Mouse (Mus musculus) Patski (cell line): ENCODE measurements around the gene Sla2. TPM values are rescaled to one million over a fixed set of nuclear protein-coding genes. Genes with fewer than 3 reads are reported as not detected.
"Not testable (repeated sequence)": the region's sequence is repeated elsewhere in the genome, so short reads cannot be mapped to it uniquely, and the experiment has no call there.

ENCODE experiments used
- ATAC-seq: fragments of 100-300 bp; one replicate; pipeline ENCODE4 v1.8.0; 2021
- CTCF ChIA-PET: fragments of 350-600 bp; sonication (Branson Sonifier 250); formaldehyde crosslinking; loops from one replicate; lab custom pipeline; 2022; ENCODE audit warnings: inconsistent platforms; lab: Charles Lee
- POLR2A ChIA-PET: fragments of 350-600 bp; sonication (Branson Sonifier 250); formaldehyde crosslinking; loops from one replicate; lab custom pipeline; 2022; ENCODE audit warnings: antibody characterized with exemption, inconsistent platforms; lab: Charles Lee
- DNase-seq: peaks from one replicate; pipeline ENCODE4 v3.0.0-alpha.2; 2011; ENCODE audit warnings: low read depth, low spot score
- H3K27me3 ChIP-seq: fragments of 371-371 bp; one replicate; pipeline ENCODE4 v1.5.1; 2021
- CTCF ChIP-seq: fragments of 100-300 bp; IDR thresholded peaks from one replicate; pipeline ENCODE4 v1.5.1; 2021
- in situ Hi-C: fragments of 300-500 bp; cut with MboI; formaldehyde crosslinking; loops from 3 replicates; pipeline ENCODE4 v1.11.1; 2018; ENCODE audit warnings: low pct_unique_long_range_greater_than_20kb, mixed read lengths
- polyA plus RNA-seq: library from polyadenylated mRNA; unstranded; gene quantifications from one replicate; pipeline ENCODE4 v1.2.3, GENCODE M21; 2021

Gene Sla2
- polyA plus RNA-seq, 1 experiment from 2014 or later = 0.09 TPM

DNA sequence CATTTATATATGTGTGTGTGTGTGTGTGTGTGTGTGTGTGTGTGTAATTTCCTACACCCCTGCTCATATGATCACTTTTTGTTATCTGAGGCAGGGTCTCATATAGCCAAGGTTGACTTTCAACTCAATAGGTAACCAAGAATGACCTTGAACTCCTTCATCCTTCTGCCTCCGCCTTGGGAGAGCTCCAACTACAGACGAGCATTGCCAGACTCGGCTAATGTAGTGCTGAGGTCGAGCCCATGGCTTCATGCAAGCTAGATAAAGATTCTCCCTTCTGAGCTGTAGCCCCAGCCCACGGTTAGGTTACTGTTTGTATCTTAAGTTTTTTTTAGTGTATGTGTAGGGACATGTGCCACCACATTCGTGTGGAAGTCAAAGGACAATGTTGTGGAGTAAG lies 14.9 kb upstream of the Sla2 start:
- no peaks in the 10 kb centered on the region for H3K27me3 ChIP-seq
- ATAC-seq (no peak), DNase-seq (no peak)
- in situ Hi-C loops = no loop called here
- ChIA-PET POLR2A (no interaction called here), CTCF (interaction anchor here (1.1 to 1.2 kb wide), 2 partner anchors 13 to 88 kb away, joined by 3 to 4 read pairs; no protein-coding TSS in a partner anchor)
- no peak for TF ChIP-seq CTCF

DNA sequence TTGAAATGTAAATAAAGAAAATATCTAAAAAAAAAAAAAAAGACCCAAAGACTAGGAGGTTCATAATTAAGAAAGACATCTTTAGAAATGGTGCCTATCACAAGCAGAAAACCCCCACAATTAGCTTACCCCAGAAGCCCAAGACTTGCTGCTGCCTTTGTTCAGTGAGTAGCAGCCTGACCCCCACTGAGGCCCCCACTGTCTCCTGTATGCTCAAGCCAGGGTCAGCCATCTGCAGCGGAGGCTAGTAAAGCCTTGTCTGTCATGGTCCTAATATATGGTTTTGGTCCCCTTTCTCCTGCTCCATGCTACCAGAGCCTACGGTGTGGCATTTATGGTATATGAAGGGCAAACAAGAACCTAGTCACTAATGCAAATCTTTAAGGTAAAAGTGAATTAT lies 14.4 kb upstream of the Sla2 start:
- no peak for TF ChIP-seq CTCF
- ATAC-seq = no peak
- POLR2A ChIA-PET = no interaction called here
- H3K27me3 ChIP-seq = no peaks in the 10 kb centered on the region
- CTCF ChIA-PET = no interaction called here
- DNase-seq = no peak
- in situ Hi-C loops = no loop called here

DNA sequence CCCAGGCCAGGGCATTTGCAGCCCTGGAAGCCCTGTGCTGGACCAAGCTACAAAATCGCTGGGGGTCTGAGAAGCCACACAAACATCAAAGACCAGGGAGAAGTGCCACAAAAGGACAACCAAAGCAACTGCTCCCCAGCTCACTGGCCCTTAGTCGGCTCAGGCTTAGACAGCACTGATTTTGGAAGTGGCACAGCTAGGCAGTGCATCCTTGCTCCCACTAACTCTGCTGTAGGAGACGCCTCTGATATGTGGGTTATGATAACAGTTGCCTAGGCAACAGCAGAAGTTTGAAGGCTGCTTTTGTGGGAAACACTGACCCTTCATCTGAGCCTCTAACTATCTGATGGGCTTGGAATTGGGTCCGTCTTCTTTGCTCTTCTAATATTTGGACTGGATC lies 12.2 kb upstream of the Sla2 start:
- in situ Hi-C loops = no loop called here
- CTCF ChIA-PET = no interaction called here
- POLR2A ChIA-PET = no interaction called here
- no peak for TF ChIP-seq CTCF
- no peak for DNase-seq
- no peak for ATAC-seq
- no peaks in the 10 kb centered on the region for H3K27me3 ChIP-seq

DNA sequence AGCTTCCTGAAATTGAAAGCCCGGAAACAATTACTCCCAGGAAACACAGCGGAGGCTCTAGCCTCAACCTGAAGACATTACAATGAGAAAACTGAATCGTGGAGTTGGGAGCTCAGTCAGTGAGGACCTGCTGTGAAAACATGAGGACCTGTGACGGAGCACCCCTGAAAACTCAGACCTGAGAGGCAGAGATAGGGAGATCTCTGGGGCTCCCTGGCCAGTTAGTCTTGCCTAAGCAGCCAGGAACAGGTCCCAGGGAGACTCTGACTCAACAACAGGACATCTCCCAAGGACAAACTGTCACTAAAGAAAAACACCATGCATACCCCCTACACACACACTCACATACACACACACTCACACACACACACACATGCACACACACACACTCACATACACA lies 11.4 kb upstream of the Sla2 start:
- DNase-seq = no peak
- no peak for ATAC-seq
- in situ Hi-C loops = no loop called here
- POLR2A ChIA-PET = no interaction called here
- CTCF ChIA-PET = interaction anchor here (1.1 kb wide), 1 partner anchor 98 kb away, joined by 6 read pairs; no protein-coding TSS in a partner anchor
- no peak for TF ChIP-seq CTCF
- H3K27me3 ChIP-seq = no peaks in the 10 kb centered on the region

DNA sequence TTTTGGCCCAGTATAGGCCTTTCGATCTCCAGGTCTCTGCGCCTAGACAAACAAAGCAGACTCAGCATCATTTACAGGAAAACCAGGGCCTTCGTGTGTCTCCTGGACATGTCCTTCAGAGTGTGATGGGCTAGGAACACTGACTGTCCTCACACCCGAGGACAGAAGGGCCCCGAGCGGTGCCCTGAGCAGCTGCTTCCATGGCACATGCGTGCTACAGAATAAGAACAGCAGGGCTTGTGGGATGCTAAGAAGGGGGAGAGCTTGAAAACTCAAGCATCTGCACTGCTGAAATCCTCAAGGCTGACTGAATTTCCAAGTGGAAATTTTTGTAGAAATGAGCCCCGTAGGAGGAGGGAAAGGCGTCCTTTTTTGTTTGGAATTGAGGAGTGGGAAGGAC lies 10.0 kb upstream of the Sla2 start:
- in situ Hi-C loops = no loop called here
- no peak for DNase-seq
- CTCF ChIA-PET = no interaction called here
- no peak for TF ChIP-seq CTCF
- POLR2A ChIA-PET = no interaction called here
- ATAC-seq = no peak
- no peaks in the 10 kb centered on the region for H3K27me3 ChIP-seq

DNA sequence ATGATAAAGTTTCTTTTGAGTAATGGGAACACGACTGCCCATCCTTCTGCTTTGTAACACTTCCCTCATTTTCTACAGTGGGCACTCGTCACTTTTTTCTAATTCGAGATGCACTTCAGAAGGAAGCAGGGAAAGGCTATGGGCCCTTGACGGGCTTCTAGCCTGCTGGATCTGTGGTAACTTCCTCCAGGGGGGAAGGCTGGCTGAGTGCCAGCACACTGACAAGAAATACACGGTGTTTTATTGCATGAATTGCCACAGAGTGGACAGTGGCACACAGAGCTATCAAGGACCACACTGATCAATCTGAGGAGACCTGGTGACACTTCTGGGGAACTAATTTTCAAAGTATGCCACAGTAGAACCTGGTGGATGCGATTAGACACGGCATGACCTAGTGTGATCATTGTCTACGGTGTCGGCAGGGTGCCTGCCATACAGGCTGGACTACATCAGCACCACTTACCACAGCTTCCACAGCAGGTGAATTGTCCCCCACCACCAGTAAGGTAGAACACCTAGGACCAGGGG lies 9.5 kb upstream of the Sla2 start:
- CTCF ChIA-PET = no interaction called here
- POLR2A ChIA-PET = no interaction called here
- no peaks in the 10 kb centered on the region for H3K27me3 ChIP-seq
- ATAC-seq (no peak), DNase-seq (no peak)
- no peak for TF ChIP-seq CTCF
- in situ Hi-C loops = no loop called here

DNA sequence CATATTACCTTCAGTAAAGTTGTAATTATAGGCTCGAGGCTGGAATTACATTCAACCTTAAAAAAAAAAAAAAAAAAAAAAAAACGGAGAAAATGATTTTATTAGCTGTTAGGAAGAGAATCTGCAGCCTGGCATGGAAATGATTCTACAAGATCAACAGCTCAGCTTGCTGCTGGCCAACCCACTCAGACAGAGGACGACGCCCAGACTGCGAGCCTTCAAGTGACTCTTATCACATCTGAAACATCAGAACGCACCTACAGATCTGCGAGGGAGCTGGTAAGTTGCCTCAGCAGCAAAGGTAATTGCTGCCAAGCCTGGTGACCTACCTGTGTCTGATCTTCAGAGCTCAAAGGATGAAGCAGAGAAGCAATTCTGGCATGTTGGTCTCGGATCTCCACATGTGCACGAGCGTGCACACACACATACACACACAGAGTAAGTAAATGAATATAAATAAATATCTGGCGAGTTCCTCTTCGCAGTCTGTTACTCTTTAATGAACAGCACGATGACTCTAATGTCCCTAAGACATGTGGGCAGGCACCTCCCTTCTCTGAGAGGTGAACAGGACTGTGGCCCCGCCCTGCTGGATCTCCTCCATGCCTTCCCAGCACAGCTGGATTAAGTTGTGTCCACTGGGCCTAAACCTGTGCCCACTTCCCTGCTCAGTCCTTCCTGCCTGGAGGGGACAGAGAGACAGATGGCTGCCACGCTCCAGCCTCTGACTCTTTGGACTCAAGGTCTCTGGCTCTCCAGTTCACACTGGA lies 7.7 kb upstream of the Sla2 start:
- no peak for TF ChIP-seq CTCF
- ATAC-seq = no peak
- CTCF ChIA-PET = interaction anchor here (0.9 to 1.0 kb wide), 2 partner anchors 9 to 12 kb away, joined by 4 read pairs; no protein-coding TSS in a partner anchor
- no peak for DNase-seq
- in situ Hi-C loops = no loop called here
- POLR2A ChIA-PET = interaction anchor here (0.6 kb wide), 1 partner anchor 1168 kb away, joined by 3 read pairs; no protein-coding TSS in a partner anchor
- H3K27me3 ChIP-seq = no peaks in the 10 kb centered on the region

DNA sequence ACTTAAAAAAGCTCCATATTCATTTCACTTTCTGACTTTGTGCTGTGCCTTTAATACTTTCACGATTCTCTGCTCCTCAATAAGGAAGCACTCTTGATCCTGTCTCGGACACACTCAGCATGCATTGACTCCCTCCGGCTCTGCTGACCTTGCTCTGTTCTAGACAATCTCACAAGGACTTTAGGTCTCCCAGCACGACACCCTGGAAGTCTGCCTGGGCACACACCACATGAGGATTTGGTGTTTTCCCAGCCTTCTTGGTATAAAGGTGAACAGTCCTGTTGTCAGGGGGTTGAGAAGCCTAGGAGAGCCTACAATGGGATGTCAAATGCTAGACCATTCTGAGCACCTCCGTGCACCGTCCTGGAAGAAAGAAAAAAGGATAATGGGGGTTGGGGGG lies 5.8 kb upstream of the Sla2 start:
- ATAC-seq (no peak), DNase-seq (no peak)
- H3K27me3 ChIP-seq = no peaks in the 10 kb centered on the region
- CTCF ChIA-PET = no interaction called here
- no peak for TF ChIP-seq CTCF
- POLR2A ChIA-PET = interaction anchor here (0.8 kb wide), 1 partner anchor 30 kb away, joined by 4 read pairs; the partner anchor contains the start of gene Rab5if
- in situ Hi-C loops = no loop called here

DNA sequence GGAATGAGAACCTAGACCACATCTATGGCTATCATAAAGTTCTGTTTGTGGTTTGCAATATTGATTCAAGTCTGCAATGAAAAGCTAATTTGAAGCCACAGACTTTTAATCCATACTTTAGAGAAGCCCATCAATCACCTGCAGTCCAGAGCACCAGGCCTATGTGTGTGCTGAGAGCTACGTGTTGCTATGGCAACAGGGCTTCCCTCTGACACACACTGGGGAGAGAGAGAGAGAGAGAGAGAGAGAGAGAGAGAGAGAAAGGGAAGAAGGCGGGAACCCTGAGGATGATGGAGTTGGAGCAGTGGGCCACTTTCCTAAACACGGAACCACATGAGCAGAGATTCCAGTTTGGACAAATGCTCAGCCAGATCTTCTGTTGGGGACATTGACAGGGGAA lies 5.2 kb upstream of the Sla2 start:
- ATAC-seq (no peak), DNase-seq (no peak)
- CTCF ChIA-PET = no interaction called here
- TF ChIP-seq CTCF = no peak
- in situ Hi-C loops = no loop called here
- no peaks in the 10 kb centered on the region for H3K27me3 ChIP-seq
- POLR2A ChIA-PET = interaction anchor here (0.6 to 0.8 kb wide), 2 partner anchors 29 to 113 kb away, joined by 4 to 5 read pairs; partner anchors contain the start of gene Rab5if

DNA sequence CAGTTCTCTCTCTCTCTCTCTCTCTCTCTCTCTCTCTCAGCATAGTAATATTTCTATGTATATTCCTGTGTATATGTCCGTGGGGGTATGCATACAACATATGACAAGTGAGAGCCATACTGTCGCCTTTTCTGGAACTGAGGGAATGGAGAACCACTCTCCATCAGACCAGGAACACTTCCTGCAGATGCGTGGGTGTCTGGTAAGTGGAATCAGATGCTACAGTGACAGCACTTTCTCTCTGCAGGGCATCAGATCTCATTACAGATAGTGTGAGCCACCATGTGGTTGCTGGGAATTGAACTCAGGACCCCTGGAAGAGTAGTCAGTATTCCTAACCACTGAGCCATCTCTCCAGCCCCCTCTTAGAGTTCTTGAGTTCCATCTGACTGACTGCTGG lies 1.5 kb upstream of the Sla2 start:
- ChIA-PET CTCF (no interaction called here), POLR2A (no interaction called here)
- H3K27me3 ChIP-seq = no peaks in the 10 kb centered on the region
- DNase-seq (no peak), ATAC-seq (no peak)
- no peak for TF ChIP-seq CTCF
- in situ Hi-C loops = no loop called here

DNA sequence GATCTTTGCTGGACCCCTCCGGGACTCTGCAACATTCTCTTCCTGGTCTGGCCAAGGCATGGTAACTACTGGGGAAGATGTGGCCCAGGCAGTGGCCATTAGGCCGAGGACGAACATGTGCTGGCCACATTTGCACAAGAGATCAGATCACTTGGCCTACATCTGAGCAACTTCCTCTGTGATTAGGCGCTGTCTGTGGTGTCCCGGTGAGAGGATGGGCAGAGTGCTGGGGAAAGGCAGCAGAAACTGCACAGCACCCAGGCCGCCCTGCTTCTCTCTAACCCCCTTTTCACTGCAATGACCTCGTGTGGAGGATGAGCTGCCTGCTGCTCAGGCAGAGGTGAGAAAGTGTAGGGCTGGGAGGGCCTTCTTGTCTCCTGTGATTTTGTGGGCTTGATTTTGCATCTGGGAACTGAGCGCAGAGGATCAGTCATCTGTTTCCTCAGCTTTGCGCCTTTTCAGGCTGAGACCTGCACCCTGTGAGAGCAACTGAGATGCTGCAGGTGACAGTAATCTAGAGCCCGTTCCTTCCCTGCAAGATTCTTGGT lies 834 bp downstream of the Sla2 start:
- ATAC-seq (no peak), DNase-seq (no peak)
- in situ Hi-C loops = no loop called here
- CTCF ChIA-PET = no interaction called here
- TF ChIP-seq CTCF = no peak
- H3K27me3 ChIP-seq = no peaks in the 10 kb centered on the region
- POLR2A ChIA-PET = no interaction called here

DNA sequence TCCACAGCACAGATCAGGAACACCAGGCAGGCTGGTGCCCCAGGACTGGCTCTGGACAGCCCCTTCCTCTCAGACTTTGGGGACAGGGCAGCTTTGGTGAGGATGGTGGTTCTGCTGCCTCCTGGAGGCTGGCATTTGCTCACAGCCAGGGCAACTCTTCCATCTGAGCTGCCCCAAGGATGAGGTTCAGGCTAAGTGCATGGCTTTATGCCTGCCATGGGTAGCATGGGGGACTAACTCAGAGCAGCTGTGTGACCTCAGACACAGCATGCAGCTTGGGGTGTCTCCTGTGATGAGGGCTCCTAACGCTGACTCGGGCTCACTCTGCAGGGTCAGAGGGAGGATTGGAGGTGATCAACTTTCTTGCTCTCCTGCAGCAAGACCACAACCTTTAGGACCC lies 1.3 kb downstream of the Sla2 start:
- in situ Hi-C loops, POLR2A ChIA-PET, ATAC-seq, CTCF ChIA-PET, H3K27me3 ChIP-seq, DNase-seq: not testable (repeated sequence)
